Mouse (Mus musculus): ENCODE measurements around the gene Hapln2. TPM values are rescaled to one million over a fixed set of nuclear protein-coding genes. Genes with fewer than 3 reads are reported as not detected.

Gene Hapln2
- polyA plus RNA-seq, 2 experiments, result 0.15 to 0.29 TPM

DNA sequence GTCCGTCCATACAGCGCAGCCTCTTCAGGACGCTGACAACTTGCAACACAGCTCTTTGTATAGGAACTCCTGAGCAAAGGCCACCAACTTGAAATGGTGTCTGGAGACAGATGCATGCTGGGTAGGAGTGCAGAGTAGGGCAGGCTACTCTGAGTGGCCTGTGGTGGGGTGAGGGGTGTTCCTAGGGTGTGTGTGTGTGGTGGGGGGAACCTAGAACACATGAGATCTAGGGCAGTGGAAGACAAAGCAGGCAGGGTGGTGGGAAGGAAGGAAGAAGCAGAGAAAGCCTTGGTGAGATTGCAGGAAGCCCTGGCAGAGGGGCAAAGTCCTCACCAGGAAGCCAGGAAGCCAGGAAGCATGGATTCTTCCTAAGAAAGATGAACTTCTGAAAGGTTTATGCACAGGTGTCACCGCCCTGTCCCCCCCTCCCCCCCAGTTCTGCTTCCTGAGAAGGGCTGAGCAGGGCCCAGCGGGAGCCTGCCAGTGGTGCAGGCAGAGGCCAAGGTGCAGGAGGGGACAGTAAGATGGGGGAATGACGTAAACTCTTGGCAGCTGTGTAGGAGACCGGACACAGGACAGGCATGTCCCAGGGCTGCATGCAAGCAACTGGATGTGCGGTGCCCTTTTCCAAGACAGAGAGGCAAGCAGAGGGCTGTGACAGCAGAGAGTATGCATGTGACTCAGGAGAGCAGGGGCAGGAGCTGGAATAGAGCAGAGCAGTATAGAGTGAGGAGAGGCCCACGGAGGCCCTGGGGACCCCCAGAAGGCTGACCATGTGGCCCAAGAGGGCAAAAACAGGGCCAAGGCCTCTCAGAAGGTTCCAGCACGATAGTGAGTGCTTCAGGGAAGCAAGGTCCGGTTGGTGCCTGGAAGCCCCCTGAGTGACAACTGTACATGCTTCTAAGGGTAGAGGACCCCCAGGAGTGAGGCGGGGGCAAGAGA lies 45.2 kb downstream of the Hapln2 start:
- Histone ChIP-seq H3K4me1 (ENCODE audit: control insufficient read depth, insufficient read depth, low read length) (peaks cover 36% of the 10 kb centered on the region), H3K4me3 (replicated peaks; ENCODE audit: low read length) (no peak overlapping the region), H3K27me3 (ENCODE audit: control insufficient read depth, insufficient read depth, low read length) (no peaks in the 10 kb centered on the region), H3K4me2 (replicated peaks; ENCODE audit: low read depth, low read length, severe bottlenecking) (peak overlapping the region; percentile 11; the same call in 1 of the 2 replicates), H3K9me3 (ENCODE audit: control insufficient read depth, low read length) (no peaks in the 10 kb centered on the region), H3K27ac (replicated peaks; ENCODE audit: low read depth, low read length) (peak overlapping the region; percentile 63; the same call in 1 of the 2 replicates), H3K9ac (ENCODE audit: low read depth, low read length, severe bottlenecking) (peak overlapping the region; percentile 40; the same call in 1 of the 2 replicates), H3K36me3 (ENCODE audit: control insufficient read depth, insufficient read depth, low read length) (no peaks in the 10 kb centered on the region)
- TF ChIP-seq POLR2A (IDR thresholded peaks at IDR 0.05; ENCODE audit: borderline replicate concordance, extremely low read depth, insufficient read depth, insufficient read length), result no peak
- WGBS, result 39% methylated on average over 12 of the region's 12 CpGs
- peak; percentile 55 for DNase-seq (ENCODE audit: low spot score)
- no peak for ATAC-seq (ENCODE audit: low FRiP score, low read depth)

DNA sequence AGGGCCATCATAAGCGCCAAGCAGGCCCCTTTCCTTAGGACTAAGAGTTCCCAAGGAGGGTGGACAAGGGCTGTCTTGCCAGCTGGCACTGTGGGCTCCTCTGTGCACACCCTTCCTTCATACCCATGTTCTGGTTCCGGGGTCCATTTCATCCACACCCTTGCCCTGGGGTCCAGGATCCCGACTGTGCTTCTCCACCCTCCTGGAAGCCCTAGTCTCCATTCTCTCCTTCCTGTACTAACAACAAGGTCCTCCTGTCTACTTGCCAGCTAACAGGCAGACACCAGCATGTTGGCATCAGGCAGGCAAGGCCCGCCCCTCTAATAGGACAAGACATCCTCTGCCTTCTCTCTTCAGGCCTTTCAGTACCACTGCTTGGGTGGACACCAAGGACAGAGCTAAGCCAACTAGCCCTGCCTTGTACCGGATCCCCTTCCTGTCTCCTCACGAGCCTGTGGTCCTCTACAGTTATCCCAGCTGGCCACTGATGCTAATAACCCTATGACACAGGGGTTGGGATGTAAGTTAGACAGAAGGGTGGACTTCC lies 46.1 kb downstream of the Hapln2 start:
- no peaks in the 10 kb centered on the region for H3K27me3 ChIP-seq (ENCODE audit: control insufficient read depth, insufficient read depth, low read length)

GRCm38 (mm10) chr3:87980728-87981127 lies 46.7 kb downstream of the Hapln2 start:
- Histone ChIP-seq H3K4me1 (ENCODE audit: control insufficient read depth, insufficient read depth, low read length) (peaks cover 30% of the 10 kb centered on the region), H3K36me3 (ENCODE audit: control insufficient read depth, insufficient read depth, low read length) (no peaks in the 10 kb centered on the region), H3K4me3 (replicated peaks; ENCODE audit: low read length) (no peak overlapping the region), H3K9me3 (ENCODE audit: control insufficient read depth, low read length) (no peaks in the 10 kb centered on the region), H3K27ac (replicated peaks; ENCODE audit: low read depth, low read length) (no peak overlapping the region), H3K4me2 (replicated peaks; ENCODE audit: low read depth, low read length, severe bottlenecking) (no peak overlapping the region), H3K9ac (ENCODE audit: low read depth, low read length, severe bottlenecking) (no peak overlapping the region), H3K27me3 (ENCODE audit: control insufficient read depth, insufficient read depth, low read length) (no peaks in the 10 kb centered on the region)
- 63% methylated on average over 5 of the region's 5 CpGs for WGBS
- DNase-seq (ENCODE audit: low spot score) (no peak), ATAC-seq (ENCODE audit: low FRiP score, low read depth) (no peak)
- TF ChIP-seq POLR2A (IDR thresholded peaks at IDR 0.05; ENCODE audit: borderline replicate concordance, extremely low read depth, insufficient read depth, insufficient read length), result no peak

More for the DNA sequence above, 46.1 kb downstream of the Hapln2 start:
- no peak for TF ChIP-seq POLR2A (IDR thresholded peaks at IDR 0.05; ENCODE audit: borderline replicate concordance, extremely low read depth, insufficient read depth, insufficient read length)
- no peak overlapping the region for H3K27ac ChIP-seq (replicated peaks; ENCODE audit: low read depth, low read length)
- no peaks in the 10 kb centered on the region for H3K9me3 ChIP-seq (ENCODE audit: control insufficient read depth, low read length)
- H3K9ac ChIP-seq (ENCODE audit: low read depth, low read length, severe bottlenecking), result no peak overlapping the region
- H3K4me2 ChIP-seq (replicated peaks; ENCODE audit: low read depth, low read length, severe bottlenecking), result no peak overlapping the region
- ATAC-seq (ENCODE audit: low FRiP score, low read depth) (no peak), DNase-seq (ENCODE audit: low spot score) (no peak)
- H3K36me3 ChIP-seq (ENCODE audit: control insufficient read depth, insufficient read depth, low read length), result no peaks in the 10 kb centered on the region
- peaks cover 31% of the 10 kb centered on the region for H3K4me1 ChIP-seq (ENCODE audit: control insufficient read depth, insufficient read depth, low read length)
- WGBS, result 84% methylated on average over 6 of the region's 6 CpGs
- no peak overlapping the region for H3K4me3 ChIP-seq (replicated peaks; ENCODE audit: low read length)

GRCm38 (mm10) chr3:87980085-87980484 lies 47.3 kb downstream of the Hapln2 start:
- H3K4me1 ChIP-seq (ENCODE audit: control insufficient read depth, insufficient read depth, low read length), result peaks cover 23% of the 10 kb centered on the region
- H3K9me3 ChIP-seq (ENCODE audit: control insufficient read depth, low read length), result no peaks in the 10 kb centered on the region
- no peak overlapping the region for H3K4me2 ChIP-seq (replicated peaks; ENCODE audit: low read depth, low read length, severe bottlenecking)
- H3K36me3 ChIP-seq (ENCODE audit: control insufficient read depth, insufficient read depth, low read length), result no peaks in the 10 kb centered on the region
- TF ChIP-seq POLR2A (IDR thresholded peaks at IDR 0.05; ENCODE audit: borderline replicate concordance, extremely low read depth, insufficient read depth, insufficient read length), result no peak
- WGBS, result 53% methylated on average over 3 of the region's 3 CpGs
- H3K27ac ChIP-seq (replicated peaks; ENCODE audit: low read depth, low read length), result no peak overlapping the region
- no peak for DNase-seq (ENCODE audit: low spot score)
- ATAC-seq (ENCODE audit: low FRiP score, low read depth), result no peak
- peak overlapping the region; percentile 4; the same call in 1 of the 2 replicates for H3K9ac ChIP-seq (ENCODE audit: low read depth, low read length, severe bottlenecking)
- H3K27me3 ChIP-seq (ENCODE audit: control insufficient read depth, insufficient read depth, low read length), result no peaks in the 10 kb centered on the region
- H3K4me3 ChIP-seq (replicated peaks; ENCODE audit: low read length), result no peak overlapping the region

DNA sequence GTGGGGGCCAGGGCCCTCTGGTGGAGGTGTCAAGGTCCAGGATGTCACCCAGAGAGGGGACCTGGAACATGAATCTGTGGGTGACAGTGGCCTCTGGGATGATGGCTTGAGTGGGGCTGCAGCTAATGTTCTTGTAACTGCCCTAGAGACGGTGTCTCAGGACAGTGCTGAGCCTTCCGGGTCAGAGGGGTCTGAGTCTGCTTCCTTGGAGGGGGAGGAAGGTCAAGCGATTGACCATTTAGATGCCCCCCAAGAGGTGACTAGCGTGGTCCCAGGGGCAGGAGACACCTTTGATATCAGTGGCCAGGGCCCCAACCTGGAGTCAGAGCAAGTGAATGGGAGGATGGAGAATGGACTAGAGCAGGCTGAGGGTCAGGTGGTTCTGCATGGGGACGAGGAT lies 47.9 kb downstream of the Hapln2 start:
- Histone ChIP-seq H3K9me3 (ENCODE audit: control insufficient read depth, low read length) (no peaks in the 10 kb centered on the region), H3K27me3 (ENCODE audit: control insufficient read depth, insufficient read depth, low read length) (no peaks in the 10 kb centered on the region), H3K4me3 (replicated peaks; ENCODE audit: low read length) (no peak overlapping the region), H3K4me1 (ENCODE audit: control insufficient read depth, insufficient read depth, low read length) (peaks cover 22% of the 10 kb centered on the region), H3K4me2 (replicated peaks; ENCODE audit: low read depth, low read length, severe bottlenecking) (no peak overlapping the region), H3K36me3 (ENCODE audit: control insufficient read depth, insufficient read depth, low read length) (no peaks in the 10 kb centered on the region), H3K9ac (ENCODE audit: low read depth, low read length, severe bottlenecking) (no peak overlapping the region), H3K27ac (replicated peaks; ENCODE audit: low read depth, low read length) (no peak overlapping the region)
- ATAC-seq (ENCODE audit: low FRiP score, low read depth), result no peak
- 85% methylated on average over 5 of the region's 5 CpGs for WGBS
- no peak for TF ChIP-seq POLR2A (IDR thresholded peaks at IDR 0.05; ENCODE audit: borderline replicate concordance, extremely low read depth, insufficient read depth, insufficient read length)
- no peak for DNase-seq (ENCODE audit: low spot score)
